ENCODE assay signal across 18 mouse cellular contexts in the genomic region with DNA sequence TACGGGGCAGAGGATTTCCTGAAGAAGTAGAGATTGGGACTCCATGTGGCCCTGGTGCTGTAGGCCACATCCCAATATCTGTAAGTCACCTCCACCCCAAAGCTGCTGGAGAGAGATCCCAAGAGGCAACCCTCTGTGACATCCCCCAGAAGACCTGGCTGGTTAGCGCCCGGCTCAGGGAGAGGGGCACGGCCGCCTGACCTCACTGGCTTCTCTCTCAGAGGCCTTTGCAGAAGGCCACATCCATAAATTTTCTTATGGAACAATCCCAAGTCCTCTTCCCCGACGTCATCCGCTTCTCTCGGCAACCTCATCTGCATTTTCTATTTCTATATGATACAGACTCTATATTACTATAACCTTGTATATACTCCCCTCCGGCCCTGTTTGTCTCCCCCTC. TPM values are rescaled to one million over a fixed set of nuclear protein-coding genes. Genes with fewer than 3 reads are reported as not detected.
"Had no signal": no experiment of that assay in that cellular context is flagged by ENCODE, and none has a peak within 500 bp of the region (broad histone marks: within the 10 kb centered on the region; RNA-seq: fewer than 3 reads in every experiment).

No protein-coding gene starts in this region.

- H3K27ac ChIP-seq: kidney, postnatal 0 days; limb, embryonic 10.5 days; liver, embryonic 15.5 days; midbrain, embryonic 13.5 days; stomach, embryonic 15.5 days had no signal

- H3K4me2 ChIP-seq: liver, embryonic 11.5 days; liver, embryonic 15.5 days; midbrain, embryonic 13.5 days; stomach, embryonic 15.5 days had no signal

- DNase-seq: lung, adult 2 months; lung, postnatal 36 days; retina, postnatal 1 day; right cerebral cortex, postnatal 4 days; thymus, adult 2 months; thymus, postnatal 36 days had no signal

- ATAC-seq: lung, postnatal 0 days; midbrain, embryonic 13.5 days had no signal

- H3K9me3 ChIP-seq: limb, embryonic 10.5 days; liver, embryonic 15.5 days; midbrain, embryonic 13.5 days; stomach, embryonic 15.5 days had no signal

- H3K4me3 ChIP-seq: layer of hippocampus, adult 2 months; limb, embryonic 10.5 days; liver, embryonic 15.5 days; midbrain, embryonic 13.5 days; stomach, embryonic 15.5 days had no signal

- H3K9ac ChIP-seq: liver, embryonic 15.5 days; midbrain, embryonic 13.5 days; stomach, embryonic 15.5 days had no signal

- H3K36me3 ChIP-seq: liver, embryonic 15.5 days; stomach, embryonic 15.5 days had no signal

RNA-seq across cellular contexts. Expression of a gene that starts 5.6 kb away (rescaled TPM):
- total RNA-seq: megakaryocyte progenitor cell, adult 5-6 weeks; midbrain, postnatal 0 days had no signal
- polyA plus RNA-seq: kidney, postnatal 0 days; limb, embryonic 10.5 days; liver, embryonic 11.5 days; liver, embryonic 15.5 days; lung, adult 2 months; midbrain, embryonic 13.5 days; midbrain, postnatal 0 days; neural tube, embryonic 11.5 days; stomach, embryonic 15.5 days; testis, adult 2 months; thymus, adult 2 months had no signal

RNA-seq across cellular contexts. Expression of a gene that starts 29.5 kb away (rescaled TPM):
- total RNA-seq: megakaryocyte progenitor cell, adult 5-6 weeks had no signal
